Mouse (Mus musculus) C2C12 (cell line): ENCODE measurements at regions not wholly inside any gene's neighbourhood (a gene's known extent, or its start where the extent isn't known, plus 50 kb on each side); places are given as distances from the start of the nearest gene placed in this dataset.

Experiments
- CEBPB ChIP-seq: IDR thresholded peaks from one replicate; pipeline ENCODE4 v1.6.1; 2011; ENCODE audit warnings: low read depth, mild to moderate bottlenecking, control low read depth, moderate library complexity
- CTCF ChIP-seq: IDR thresholded peaks from one replicate; pipeline ENCODE4 v1.5.1; 2011; ENCODE audit not compliant: control insufficient read depth, insufficient read depth, insufficient read length
- MAX ChIP-seq: IDR thresholded peaks from one replicate; pipeline ENCODE4 v1.6.1; 2011; ENCODE audit warnings: mild to moderate bottlenecking, control low read depth
- MYOD1 ChIP-seq: IDR thresholded peaks from one replicate; pipeline ENCODE4 v1.6.1; 2011; ENCODE audit warnings: low read depth; ENCODE audit not compliant: control insufficient read depth, insufficient read length
- USF1 ChIP-seq: IDR thresholded peaks from one replicate; pipeline ENCODE4 v1.6.1; 2011; ENCODE audit warnings: low read depth, mild to moderate bottlenecking, control low read depth, moderate library complexity

GRCm38 (mm10) chr1:108132006-108132405 is 542.2 kb downstream of the Serpinb8 start:
- TF ChIP-seq USF1 (no peak), CTCF (no peak), CEBPB (no peak), MAX (no peak), MYOD1 (no peak)
